Mouse (Mus musculus) myocyte (in vitro differentiated cells): Measurements from ENCODE around the gene Mrpl16.

Experiments used
- CEBPB ChIP-seq: IDR thresholded peaks from 2 replicates; pipeline ENCODE4 v1.6.1; 2011; ENCODE audit warnings: mild to moderate bottlenecking, moderate library complexity; ENCODE audit not compliant: poor library complexity, insufficient read depth, severe bottlenecking
- E2F4 ChIP-seq: IDR thresholded peaks from one replicate; pipeline ENCODE4 v1.6.1; 2011; ENCODE audit warnings: mild to moderate bottlenecking, control low read depth, moderate library complexity; ENCODE audit not compliant: insufficient read depth
- MYOD1 ChIP-seq, 3 experiments: IDR thresholded peaks; one replicate each; pipeline ENCODE4 v1.6.1; 2011; ENCODE audit warnings: control low read depth in 2 of 3, low read depth in 2 of 3, mild to moderate bottlenecking in 2 of 3, moderate library complexity in 1 of 3; ENCODE audit not compliant: insufficient read length in 2 of 3, control insufficient read depth in 1 of 3
- POLR2A ChIP-seq: IDR thresholded peaks from one replicate; pipeline ENCODE4 v1.6.1; 2011; ENCODE audit warnings: low read depth, mild to moderate bottlenecking, control low read depth, moderate library complexity; ENCODE audit not compliant: insufficient read length
- POLR2AphosphoS2 ChIP-seq: IDR thresholded peaks from one replicate; pipeline ENCODE4 v1.6.1; 2011; ENCODE audit warnings: low read depth, control low read depth; ENCODE audit not compliant: insufficient read length
- TCF3 ChIP-seq: IDR thresholded peaks from one replicate; pipeline ENCODE4 v1.6.1; 2011; ENCODE audit warnings: low read depth, control low read depth; ENCODE audit not compliant: insufficient read length
- USF1 ChIP-seq: IDR thresholded peaks from one replicate; pipeline ENCODE4 v1.6.1; 2011; ENCODE audit warnings: low read depth, mild to moderate bottlenecking, control low read depth, moderate library complexity

- TF ChIP-seq USF1 (no peak), MYOD1 (IDR thresholded peaks at IDR 0.05; ENCODE audit: control insufficient read depth in 1 of 3, insufficient read length in 2 of 3, low read depth in 2 of 3) (no peak), POLR2A (no peak), E2F4 (no peak), CEBPB (no peak), POLR2AphosphoS2 (no peak), TCF3 (no peak)
Measured at GRCm38 (mm10) chr19:11724275-11724674, 45.9 kb upstream of the Mrpl16 start.
